Mouse (Mus musculus) brown adipose tissue, adult 24 weeks (tissue): ENCODE results near the gene Dip2b. TPM values are rescaled to one million over a fixed set of nuclear protein-coding genes. Genes with fewer than 3 reads are reported as not detected.
A peak's percentile ranks its signal among the peaks of the same experiment; 100 is the strongest.

Experiments used
- H3K27ac ChIP-seq: fragments of 200-500 bp; replicated peaks from 2 replicates; pipeline ENCODE4 v1.5.1; 2012; ENCODE audit warnings: low read depth, mild to moderate bottlenecking, low read length
- H3K4me1 ChIP-seq: fragments of 200-500 bp; 2 replicates; pipeline ENCODE4 v1.6.1; 2012; ENCODE audit warnings: low read length, mixed read lengths; ENCODE audit not compliant: control insufficient read depth, insufficient read depth, insufficient read length
- H3K4me3 ChIP-seq: fragments of 200-500 bp; 2 replicates; pipeline ENCODE4 v1.5.1; 2012; ENCODE audit warnings: low read depth, mild to moderate bottlenecking, low read length, moderate library complexity; ENCODE audit not compliant: insufficient read depth
- polyA plus RNA-seq: library from polyadenylated mRNA; stranded (reverse); fragments of >200 nt; gene quantifications from 2 replicates; pipeline ENCODE4 v1.2.4, GENCODE M21; 2012; ENCODE audit not compliant: missing spikeins, insufficient read depth, insufficient read length

Dip2b gene
- polyA plus RNA-seq, 1 experiment, result 3.8 TPM

- Histone ChIP-seq H3K4me3 (no peak overlapping the region), H3K4me1 (no peaks in the 10 kb centered on the region), H3K27ac (no peak overlapping the region)
These were observed 171.5 kb downstream of the Dip2b start for GRCm38 (mm10) chr15:100210013-100210412.

GRCm38 (mm10) chr15:100213339-100213738 is 174.9 kb downstream of the Dip2b start:
- no peak overlapping the region for H3K27ac ChIP-seq
- no peak overlapping the region for H3K4me3 ChIP-seq
- H3K4me1 ChIP-seq, result no peaks in the 10 kb centered on the region

DNA sequence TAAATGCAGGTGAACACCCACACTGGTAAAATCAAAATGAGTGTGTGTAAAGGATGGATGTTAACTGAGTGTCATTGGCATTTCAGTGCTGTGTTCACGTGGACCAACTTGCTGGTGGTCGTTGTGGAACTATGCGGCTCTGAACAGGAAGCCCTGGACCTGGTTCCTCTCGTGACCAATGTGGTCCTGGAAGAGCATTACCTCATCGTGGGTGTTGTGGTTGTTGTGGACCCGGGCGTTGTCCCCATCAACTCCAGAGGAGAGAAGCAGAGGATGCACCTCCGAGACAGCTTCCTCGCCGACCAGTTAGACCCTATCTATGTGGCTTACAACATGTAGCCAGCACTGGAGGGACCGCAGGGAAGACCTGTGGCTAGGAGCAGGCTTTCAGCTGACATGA is 176.6 kb downstream of the Dip2b start:
- no peak overlapping the region for H3K27ac ChIP-seq
- H3K4me3 ChIP-seq, result no peak overlapping the region
- no peaks in the 10 kb centered on the region for H3K4me1 ChIP-seq

- Histone ChIP-seq H3K27ac (no peak overlapping the region), H3K4me1 (no peaks in the 10 kb centered on the region), H3K4me3 (no peak overlapping the region)
These were observed 177.7 kb downstream of the Dip2b start for GRCm38 (mm10) chr15:100216173-100216572.

GRCm38 (mm10) chr15:100218018-100218417 is 179.6 kb downstream of the Dip2b start:
- no peak overlapping the region for H3K4me3 ChIP-seq
- no peak overlapping the region for H3K27ac ChIP-seq
- H3K4me1 ChIP-seq, result no peaks in the 10 kb centered on the region

DNA sequence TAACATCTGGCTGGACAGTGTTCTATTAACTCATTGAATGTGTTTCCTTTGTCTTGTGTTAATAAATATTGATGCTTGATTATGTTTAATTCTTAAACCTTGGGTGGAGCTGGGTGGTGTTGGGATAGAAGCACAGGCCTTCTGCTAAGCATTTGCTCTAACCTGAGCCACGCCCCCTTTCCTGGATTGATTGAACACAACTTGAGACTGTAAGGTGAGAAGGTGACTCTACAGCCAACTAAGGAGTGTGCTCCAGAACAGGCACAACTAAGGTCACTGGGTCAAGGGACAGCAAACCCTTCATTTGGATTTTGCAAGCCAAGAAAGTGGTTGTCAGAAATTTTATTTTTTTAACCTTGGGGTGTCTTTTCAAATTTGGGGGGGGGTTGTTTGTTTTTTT is 180.9 kb downstream of the Dip2b start:
- Histone ChIP-seq H3K4me3 (no peak overlapping the region), H3K4me1 (no peaks in the 10 kb centered on the region), H3K27ac (no peak overlapping the region)

GRCm38 (mm10) chr15:100220916-100221315 is 182.5 kb downstream of the Dip2b start:
- Histone ChIP-seq H3K27ac (no peak overlapping the region), H3K4me3 (no peak overlapping the region), H3K4me1 (peaks cover 2% of the 10 kb centered on the region; the same call in 1 of the 2 replicates)

DNA sequence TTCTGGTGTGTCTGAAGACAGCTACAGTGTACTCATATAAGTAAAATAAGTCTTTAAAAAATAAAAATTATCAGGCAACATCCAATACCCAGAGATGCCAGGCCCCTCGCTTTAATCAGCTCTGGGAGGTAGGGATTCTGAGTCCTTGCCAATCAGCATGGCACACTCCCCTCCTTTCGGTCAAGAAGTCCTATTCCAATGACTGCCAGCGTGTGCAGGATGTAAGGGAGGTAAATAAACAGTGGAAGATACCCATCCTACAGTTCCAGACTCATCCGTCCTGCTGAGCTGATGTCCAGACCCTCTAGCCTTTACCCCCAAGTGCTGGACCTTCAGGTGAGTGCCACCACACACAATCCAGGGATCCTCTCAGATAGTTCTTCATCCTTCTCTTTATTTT is 186.9 kb downstream of the Dip2b start:
- H3K27ac ChIP-seq, result no peak overlapping the region

DNA sequence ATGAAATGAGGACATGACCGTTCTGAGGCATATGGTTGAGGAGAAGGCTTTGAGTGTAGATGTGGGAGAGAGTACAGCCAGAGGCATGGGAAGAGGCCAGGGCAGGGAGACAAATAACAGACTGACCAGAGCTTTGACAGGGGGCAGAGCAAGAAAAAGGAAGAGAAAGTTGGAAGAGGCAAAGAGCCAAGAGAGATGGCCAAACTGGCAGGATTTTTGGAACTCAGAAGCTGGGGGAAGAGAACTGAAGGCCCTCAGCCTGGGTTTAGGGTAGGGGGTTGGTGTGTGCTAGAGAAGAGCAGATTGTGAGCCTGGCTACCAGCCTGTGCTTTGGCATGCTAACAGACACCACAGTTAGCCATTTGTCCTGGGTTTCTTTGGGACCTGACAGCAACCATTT is 187.4 kb downstream of the Dip2b start:
- Histone ChIP-seq H3K4me3 (no peak overlapping the region), H3K4me1 (peaks cover 10% of the 10 kb centered on the region; the same call in 1 of the 2 replicates), H3K27ac (0 out of 2 replicates have a peak overlapping the region, but pooled peaks have one; percentile 25)

More for the DNA sequence above, 186.9 kb downstream of the Dip2b start:
- Histone ChIP-seq H3K4me1 (peaks cover 8% of the 10 kb centered on the region; the same call in 1 of the 2 replicates), H3K4me3 (no peak overlapping the region)

DNA sequence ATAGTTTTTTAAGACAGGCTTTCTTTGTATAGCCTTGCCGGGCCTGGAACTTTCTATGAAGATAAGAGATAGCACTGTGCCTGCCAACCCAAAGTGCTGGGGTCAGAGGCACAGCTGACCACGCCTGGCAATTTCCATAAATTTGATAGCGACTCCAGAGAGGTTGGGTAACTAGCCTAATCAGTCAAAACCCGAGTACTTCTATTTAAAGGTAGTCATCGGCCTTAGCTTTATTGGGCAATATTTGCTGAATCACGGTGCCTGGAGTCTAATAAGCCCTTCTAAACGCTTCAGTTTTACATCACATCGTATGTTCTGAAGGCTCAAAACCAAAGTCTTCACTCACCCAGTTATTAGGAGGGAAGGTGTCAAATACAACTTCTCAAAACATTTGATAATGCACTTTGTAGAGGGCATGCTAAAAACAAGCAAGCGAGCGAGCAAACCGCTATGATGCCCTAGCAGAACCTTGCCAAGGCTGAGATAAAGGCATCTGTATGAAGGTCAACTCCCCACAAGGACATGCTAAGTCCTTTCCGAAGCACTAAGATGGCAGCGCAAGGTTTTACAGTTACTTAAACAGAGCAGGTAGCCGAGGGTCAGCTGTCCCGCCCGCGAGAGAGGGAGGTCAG is 188.7 kb downstream of the Dip2b start:
- Histone ChIP-seq H3K4me1 (peaks cover 10% of the 10 kb centered on the region; the same call in 1 of the 2 replicates), H3K27ac (peak overlapping the region; percentile 99), H3K4me3 (peak overlapping the region; percentile 90)

- H3K27ac ChIP-seq, result peak within 1 kb of the TSS; percentile 99
- H3K4me1 ChIP-seq, result peaks cover 10% of the 10 kb centered on the region; the same call in 1 of the 2 replicates
- H3K4me3 ChIP-seq, result peak within 1 kb of the TSS; percentile 97
These were observed 189.4 kb downstream of the Dip2b start, which contains the start of gene Atf1 for GRCm38 (mm10) chr15:100227663-100228534. TSS of gene Atf1 (plus strand) at chr15:100227819.

GRCm38 (mm10) chr15:100228535-100229336 is 190.3 kb downstream of the Dip2b start:
- Histone ChIP-seq H3K4me1 (peaks cover 10% of the 10 kb centered on the region; the same call in 1 of the 2 replicates), H3K27ac (peak overlapping the region; percentile 80), H3K4me3 (peak overlapping the region; percentile 97)

GRCm38 (mm10) chr15:100230655-100231054 is 192.2 kb downstream of the Dip2b start:
- Histone ChIP-seq H3K27ac (no peak overlapping the region), H3K4me1 (peaks cover 10% of the 10 kb centered on the region; the same call in 1 of the 2 replicates), H3K4me3 (no peak overlapping the region)

DNA sequence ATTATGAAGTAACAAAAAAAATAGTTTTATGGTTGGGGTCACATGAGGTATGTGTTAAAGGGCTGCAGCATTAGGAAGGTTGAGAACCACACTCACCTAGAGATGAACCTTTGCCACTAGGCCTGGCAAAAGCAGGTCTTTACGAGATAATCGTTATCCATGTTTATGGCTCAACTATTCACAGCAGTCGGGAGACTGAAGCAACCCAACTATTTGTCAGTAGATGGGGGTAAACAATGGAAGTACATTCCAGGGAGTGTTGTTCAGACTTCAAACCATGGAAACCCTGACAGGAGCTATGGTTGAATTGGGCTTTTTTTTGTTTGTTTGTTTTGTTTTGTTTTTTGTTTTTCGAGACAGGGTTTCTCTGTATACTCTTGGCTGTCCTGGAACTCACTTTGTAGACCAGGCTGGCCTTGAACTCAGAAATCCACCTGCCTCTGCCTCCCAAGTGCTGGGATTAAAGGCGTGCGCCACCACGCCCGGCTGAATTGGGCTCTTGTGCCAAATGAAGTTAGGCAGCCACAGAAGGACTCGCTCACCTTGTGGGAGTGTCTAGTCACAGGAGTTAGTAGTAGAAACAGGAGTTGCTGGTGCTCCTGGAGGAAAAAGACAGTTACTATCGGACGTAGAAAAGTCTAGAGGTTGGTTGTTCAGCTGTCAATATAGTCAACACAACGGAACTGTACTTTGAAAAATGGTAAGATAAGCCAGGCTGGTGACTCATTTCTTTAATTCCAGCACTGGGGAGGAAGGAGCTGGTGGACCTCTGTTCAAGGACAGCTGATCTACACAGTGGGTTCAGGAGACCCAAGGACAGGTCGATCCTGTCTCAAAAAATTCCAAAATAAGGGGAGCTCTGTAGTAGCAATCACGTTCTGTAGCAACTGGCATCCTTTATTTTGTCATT is 193.4 kb downstream of the Dip2b start:
- no peak overlapping the region for H3K4me3 ChIP-seq
- H3K27ac ChIP-seq, result no peak overlapping the region
- peaks cover 6% of the 10 kb centered on the region; the same call in 1 of the 2 replicates for H3K4me1 ChIP-seq
